Mouse (Mus musculus): ENCODE results near the gene Cdk5.

The Cdk5 gene

DNA sequence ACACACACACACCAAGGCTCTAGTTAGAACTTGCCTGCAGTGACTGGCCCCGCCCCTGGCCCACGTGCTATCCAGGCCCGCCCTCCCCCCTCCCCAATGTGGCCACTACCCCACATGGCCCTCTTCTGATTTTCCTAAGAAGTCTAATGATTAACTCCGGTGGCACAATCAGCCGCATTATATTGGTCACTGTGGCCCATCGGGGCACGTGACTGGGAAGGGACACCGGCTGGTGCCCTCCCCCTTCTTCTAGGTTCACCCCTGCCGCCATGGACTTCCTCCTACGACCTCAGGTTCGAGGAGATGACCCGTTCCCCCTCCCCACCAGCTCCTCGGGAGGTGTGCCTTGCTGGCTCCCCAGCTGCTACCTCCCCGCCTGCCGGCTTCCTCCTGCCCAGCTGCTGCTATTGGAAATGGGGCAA is 4.7 kb upstream of the Cdk5 start:
- peak; percentile 74 for DNase-seq (ENCODE audit: low read depth)

DNA sequence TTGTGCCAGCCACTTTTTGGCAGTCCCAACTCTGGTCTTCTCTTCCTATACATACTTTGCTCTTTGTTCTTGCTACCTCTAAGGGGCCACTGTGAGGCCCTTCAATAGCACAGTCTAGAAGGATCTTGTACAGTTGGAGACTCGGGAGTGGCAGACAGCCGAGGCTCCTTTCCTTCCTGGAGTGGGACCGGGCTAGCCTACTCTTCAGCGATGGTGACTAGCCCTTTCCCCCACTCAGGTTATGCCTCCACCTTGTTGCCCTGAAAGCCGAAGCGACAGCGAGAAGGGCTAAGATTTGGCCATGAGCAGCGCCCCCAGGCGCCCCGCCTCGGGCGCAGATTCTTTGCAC is 3.9 kb upstream of the Cdk5 start:
- no peak for DNase-seq (ENCODE audit: low read depth)

DNA sequence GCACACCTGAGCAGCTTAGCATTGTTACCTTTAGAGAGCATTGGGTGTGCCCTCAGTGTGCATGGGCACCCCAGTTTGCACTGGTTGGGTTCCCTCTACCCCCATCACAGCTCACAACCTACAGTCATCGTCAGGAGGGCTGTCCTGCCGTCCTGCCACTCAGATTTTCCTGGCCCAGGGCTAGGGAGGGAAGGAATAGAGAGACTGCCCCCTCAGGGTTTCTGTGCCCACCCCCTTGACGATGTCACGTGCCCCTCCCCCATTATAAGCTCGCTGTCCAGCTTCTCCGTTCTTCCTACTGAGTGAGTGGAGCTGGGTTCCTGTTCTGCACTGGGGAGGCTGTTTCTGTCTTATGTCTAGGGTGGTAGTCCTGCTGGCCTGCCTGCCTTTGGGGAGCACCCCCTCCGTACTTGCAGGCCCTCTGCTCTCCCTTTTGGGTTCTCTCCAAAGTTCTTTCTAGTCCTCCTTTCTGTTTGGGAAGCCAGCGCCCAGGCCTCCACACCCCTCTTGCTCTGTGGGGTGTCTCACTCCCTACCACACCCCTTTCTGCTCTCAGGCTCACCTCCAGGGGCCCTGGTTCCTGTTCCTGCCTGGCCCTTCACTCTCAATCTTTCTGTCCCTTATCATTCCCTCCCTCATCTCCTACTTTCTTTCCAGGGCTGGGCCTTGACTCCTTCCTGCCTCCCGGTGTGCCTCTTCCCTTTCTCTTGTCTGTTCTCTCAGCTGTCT is 3.4 kb upstream of the Cdk5 start:
- DNase-seq (ENCODE audit: low read depth), result peak; percentile 92

DNA sequence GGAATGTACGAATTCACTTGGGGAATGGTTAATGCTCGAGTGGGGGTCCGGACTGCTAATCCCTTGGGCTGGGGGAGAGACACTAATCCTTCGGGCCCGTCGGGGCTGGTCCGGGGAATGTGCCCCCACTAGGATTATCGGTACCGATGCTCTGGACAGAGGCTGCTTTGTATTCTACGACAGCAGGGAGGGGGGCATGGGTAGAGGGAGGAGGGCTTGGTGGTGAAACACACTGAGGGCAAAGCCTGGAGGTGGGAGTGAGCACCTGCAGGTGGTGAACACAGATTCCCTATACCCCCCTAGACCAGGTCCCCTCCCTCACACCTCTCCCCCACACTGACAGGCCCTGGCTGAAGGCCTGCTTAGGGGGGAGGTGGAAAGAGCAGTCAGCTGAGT is 2.7 kb upstream of the Cdk5 start:
- peak; percentile 72 for DNase-seq (ENCODE audit: low read depth)

DNA sequence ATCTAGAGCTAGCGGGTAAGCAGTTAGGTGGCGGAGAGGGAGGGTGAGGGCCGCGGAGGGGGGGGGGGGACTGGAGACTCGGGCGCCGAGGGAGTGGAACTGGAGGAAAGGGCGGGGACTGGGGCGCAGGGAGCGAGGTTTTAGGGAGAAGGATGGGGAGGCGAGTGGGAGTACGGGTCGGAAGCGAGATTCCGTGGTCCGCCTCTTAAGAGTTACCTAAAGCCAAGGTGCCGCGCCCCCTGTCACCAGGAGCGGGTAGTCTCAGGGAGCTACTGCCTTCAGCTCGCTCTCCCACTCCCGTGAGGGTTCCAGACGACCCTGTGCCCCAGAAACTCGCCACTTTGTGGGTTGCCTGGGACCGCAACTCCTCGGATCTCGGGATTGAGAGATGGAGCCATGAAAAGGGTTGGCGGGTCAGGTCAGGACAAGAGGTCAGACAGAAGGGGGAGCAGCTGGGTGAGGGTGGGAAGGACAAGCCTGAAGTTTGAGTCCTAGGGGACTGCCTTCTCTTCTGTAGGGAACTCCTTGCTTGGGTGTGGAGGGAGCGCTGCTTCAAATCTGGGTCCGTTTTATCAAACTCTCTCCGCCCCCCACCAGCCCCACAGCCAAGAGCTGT is 2.2 kb upstream of the Cdk5 start:
- peak; percentile 78 for DNase-seq (ENCODE audit: low read depth)

DNA sequence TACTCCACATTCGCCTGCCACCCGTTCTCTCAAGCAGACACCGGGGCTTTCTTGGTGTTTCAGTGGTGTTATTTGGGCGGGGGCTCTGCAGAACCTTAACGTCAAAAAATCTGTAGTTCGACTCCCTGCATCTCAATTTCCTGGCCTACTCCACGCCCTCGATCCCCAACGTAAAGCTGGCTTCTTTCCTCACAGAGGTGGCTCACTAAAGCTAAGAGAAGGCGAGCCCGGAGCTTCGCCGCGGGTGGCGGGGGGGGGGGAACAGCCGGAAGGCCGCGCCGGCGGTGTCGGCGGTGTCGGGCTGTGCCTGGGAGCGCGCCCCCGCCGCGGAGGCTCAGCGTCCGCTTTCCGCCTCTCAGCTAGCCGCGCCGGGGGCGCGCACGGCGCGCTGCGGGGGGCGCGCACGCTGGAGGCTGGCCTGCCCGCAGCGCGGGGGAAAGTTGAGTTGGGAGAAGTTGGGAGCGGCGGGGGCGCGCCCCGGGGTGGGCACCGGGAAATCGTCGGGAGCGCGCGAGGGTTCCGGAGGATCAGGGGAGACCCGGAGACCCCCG is 1.6 kb upstream of the Cdk5 start:
- peak; percentile 97 for DNase-seq (ENCODE audit: low read depth)

DNA sequence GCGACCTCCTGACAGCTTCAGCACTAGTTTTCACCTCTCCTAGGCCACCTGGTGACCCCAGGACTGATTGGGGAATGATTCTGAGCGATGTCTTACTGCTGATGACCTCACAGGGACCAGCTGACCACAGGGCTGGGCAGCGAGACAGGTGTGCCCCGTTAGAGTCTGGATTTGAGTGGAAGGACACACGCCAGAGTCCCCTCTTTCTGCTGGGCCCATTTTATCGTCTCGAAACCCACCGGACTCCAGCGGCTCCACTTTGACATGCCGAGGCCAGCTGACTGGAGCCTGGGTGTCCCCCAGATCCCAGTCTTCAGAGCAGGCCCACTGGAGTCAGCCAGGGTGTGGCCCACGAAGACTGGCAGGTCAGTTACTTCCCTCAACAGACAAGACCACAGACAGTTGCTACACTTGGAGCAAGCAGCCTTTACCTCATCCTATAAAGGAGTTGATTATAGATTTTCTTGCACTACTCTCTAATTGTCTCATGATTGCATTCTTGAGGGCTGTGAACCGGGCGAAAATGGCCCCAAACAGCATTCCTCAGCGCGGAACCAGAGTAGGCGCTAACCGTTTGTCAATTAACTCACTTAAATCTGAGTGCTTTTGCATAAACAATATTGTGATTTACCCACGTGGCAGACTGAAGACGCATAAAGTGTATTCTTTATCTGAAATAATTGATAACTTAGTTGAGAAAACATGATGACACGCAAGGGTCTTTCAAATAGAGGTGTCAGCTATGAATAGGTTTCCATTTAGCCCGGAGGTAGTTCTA is 863 bp upstream of the Cdk5 start:
- DNase-seq (ENCODE audit: low read depth), result no peak

DNA sequence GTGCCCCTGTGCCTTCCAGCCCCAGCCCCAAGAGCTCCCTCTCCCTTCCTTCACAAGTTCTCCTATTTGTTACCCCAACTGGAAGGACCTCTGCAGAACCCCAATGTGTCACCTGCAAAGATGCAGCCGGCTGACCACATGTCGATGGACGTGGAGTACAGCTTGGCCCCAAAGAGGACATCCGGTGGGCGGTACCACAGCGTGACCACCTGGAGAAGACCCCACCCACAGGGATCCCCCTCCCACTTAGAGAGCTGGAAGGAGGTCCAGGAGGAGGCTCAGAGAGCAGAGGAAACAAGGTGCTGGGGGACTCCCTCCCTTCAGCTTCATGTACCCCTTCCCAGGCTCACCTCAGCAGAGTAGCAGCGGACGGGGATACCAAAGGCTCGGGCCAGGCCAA is 2.9 kb downstream of the Cdk5 start:
- DNase-seq (ENCODE audit: low read depth), result no peak

DNA sequence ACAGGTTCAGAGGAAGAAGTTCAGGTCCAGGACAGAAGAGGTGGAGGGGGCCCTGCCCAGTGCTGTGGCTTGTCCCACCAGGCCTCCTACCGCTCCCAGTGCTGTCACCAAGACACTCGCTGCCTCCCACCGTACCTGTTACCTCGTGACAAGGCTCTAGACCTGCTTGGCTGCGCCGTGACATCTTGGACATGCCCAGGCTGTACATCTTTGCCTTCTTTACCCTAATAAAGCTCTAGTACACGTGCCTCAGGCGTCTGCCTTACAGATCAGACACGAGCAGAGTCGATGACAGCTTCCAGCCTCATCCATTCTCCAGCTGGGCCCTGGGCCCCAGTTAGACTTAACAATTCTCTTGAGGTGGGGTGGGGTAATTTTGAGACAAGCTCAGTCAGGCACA is 5.7 kb downstream of the Cdk5 start:
- DNase-seq (ENCODE audit: low read depth), result no peak

DNA sequence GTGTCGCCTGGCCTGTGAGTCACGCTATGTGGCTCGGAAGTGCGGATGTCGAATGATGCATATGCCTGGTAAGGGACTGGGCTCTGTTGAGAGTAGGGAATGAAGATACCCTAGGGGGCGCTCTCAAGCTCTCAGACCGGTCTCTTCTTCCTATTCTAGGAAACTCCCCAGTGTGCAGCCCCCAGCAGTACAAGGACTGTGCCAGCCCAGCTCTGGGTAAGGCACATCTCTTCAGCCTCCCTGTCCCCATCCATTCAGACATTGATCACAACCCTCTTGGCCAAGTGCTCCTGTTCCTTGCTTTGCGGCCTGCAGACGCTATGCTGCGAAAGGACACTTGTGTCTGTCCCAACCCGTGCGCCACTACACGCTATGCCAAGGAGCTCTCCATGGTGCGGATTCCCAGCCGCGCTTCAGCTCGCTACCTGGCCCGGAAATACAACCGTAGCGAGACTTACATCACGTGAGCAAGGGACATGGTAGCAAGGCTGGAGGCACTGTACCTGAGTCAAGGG is 7.1 kb downstream of the Cdk5 start:
- DNase-seq (ENCODE audit: low read depth), result peak; percentile 76

DNA sequence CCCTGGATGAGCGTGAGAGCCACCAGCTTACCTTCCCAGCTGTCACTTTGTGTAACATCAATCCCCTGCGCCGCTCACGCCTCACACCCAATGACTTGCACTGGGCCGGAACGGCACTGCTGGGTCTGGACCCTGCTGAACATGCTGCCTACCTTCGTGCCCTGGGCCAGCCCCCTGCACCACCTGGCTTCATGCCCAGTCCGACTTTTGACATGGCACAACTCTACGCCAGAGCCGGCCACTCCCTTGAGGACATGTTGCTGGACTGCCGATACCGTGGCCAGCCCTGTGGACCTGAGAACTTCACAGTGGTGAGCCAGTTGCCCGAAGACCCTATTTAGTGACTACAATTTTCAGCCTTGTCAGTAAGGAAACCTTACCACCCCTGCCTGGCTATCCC is 9.4 kb downstream of the Cdk5 start:
- no peak for DNase-seq (ENCODE audit: low read depth)

DNA sequence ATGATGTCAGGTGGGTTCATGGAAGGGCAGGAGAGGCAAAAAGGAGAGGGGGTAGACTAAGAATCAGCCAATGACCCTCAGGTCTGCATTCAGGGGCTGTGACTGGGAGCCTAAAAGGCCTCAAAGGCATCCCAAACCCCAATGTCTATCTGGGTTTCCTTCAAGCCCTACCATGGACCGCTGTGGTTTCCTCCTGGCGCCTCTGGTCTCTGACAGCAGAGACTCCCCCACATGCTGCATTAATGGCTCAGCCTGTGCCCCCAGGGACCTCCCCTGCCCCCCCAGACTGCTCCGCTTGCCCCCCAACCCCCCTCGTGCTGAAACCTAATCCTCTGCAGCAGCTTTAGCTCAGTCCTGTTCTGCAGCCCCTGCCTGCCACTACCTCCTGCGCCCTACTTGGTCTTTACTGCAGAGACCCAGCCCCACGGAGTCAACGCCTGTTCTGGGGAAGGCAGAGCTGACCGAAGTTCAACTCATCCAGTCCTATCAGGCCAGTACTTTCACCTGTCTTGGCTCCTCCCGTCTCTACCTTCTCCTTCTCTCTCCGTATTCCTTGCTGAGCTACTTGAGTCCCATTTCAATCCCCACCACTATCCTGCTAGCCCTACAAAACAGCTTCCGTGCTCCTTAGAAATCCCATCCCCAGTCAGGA is 10.2 kb downstream of the Cdk5 start, which contains the start of gene Asic3:
Gene Asic3 (plus strand): TSS at position 351 of the 652 bp plus-strand sequence.
- DNase-seq (ENCODE audit: low read depth), result peak; percentile 41

DNA sequence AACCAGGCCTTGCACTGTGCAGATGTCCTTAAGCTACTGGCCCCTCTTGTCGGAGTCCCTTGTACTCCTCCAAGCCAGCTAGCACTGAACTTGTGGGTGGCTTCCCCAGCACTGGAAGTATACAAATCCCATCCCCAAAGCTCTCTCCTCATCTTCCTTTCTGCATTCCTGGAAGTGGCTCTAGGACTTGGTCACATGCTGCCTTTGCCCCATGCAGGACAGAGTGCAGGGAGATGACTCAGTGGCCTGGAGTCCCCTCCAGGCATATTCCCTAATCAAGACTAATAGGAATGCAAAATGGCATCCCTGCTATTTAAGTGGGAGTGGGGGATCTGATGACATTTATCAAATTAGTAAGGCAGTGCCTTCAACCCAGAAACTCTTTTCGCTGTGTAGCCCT is 11.3 kb downstream of the Cdk5 start:
- peak; percentile 51 for DNase-seq (ENCODE audit: low read depth)

DNA sequence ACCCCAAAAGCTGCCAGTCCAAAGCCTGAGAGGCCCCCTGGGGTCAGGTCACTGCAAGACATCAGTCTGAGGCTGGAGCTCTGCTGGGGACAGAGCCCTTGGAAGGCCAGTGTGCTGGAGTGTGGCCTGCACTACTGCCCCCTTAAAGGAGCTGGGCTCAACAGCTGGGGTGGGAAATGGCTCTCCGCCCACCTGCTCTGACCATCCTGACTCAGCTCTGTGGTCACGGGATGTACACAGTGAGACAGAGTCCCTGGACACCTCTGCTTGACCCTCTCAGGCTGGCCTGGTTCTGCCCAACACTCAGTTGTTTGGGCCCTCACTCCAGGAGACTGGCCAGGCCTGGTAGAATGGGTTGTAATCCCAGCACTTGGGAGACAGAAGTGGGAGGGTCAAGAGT is 13.9 kb downstream of the Cdk5 start:
- peak; percentile 72 for DNase-seq (ENCODE audit: low read depth)

DNA sequence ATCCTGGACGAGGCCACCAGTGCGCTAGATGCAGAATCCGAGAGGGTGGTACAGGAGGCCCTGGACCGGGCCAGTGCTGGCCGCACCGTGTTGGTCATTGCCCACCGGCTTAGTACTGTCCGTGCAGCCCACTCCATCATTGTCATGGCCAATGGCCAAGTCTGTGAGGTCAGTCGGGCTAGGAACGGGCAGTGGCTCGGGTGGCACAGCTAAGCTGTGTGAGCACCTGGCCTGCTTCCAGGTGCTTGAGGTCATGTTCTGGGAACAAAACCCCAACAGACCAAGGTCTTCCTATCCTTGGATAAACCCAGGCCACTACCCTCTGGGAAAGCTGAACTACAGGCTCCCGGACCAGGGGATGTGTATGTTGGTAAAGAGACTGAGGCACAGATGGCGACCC is 14.7 kb downstream of the Cdk5 start:
- no peak for DNase-seq (ENCODE audit: low read depth)

DNA sequence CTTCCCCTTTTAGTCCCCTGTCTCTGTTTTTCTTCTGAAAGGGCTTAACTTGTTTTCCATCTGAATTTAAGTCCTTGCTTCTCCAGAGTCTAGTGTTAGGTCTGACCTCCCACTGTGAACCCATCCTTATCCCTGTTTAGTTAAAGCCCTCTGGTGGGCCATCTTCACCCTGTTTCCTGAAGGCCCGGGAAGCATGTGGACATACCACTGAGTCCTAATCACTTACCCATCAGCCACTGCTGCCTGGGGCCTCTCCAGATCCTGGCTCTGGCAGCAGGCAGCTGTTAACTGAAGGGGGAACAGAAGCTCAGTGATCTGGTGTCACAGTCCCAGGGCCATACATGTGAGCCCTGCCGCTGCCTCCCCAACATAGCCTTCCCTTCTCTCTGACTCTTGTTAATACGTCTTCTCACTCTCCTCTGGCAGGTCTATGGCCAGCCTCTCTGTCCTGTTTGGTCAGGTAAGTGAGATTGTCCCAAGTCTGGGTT is 17.9 kb downstream of the Cdk5 start:
- DNase-seq (ENCODE audit: low read depth), result no peak

DNA sequence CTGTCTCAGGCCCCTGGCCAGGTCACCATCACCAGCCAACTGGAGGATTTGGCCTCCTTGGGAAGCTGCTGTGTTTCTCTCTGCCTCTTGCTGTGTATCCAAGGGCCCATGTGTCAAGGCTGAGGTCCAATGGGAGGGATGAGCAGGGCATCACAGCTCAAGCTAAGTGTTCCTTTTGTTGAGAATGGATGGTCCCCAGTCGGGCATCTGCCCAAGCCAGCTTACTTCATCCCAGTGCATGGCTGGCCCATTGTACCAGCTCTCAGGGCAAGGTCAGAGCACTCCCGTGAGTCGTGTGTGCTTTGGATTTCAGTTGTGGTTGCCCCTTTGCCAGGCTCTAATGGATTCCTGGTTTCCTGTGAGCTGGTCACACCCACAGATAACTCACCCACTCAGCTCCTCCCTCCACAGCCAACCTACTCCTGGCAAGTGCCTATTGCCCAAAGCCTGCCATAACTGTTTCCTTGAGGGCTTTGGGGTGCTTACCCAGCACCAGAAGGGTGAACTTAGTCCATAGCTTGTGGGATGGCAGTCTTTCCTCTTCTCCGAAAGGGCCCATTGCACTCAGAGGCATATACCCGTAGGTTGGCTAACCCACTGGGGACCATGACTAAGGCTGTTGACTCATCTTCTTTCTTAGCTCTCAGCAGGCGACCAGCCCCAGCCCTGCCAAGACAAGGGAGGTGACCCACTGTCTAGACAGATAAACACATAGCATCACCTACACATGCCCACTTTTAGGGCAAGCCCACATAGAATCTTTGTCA is 18.6 kb downstream of the Cdk5 start:
- DNase-seq (ENCODE audit: low read depth), result peak; percentile 79

DNA sequence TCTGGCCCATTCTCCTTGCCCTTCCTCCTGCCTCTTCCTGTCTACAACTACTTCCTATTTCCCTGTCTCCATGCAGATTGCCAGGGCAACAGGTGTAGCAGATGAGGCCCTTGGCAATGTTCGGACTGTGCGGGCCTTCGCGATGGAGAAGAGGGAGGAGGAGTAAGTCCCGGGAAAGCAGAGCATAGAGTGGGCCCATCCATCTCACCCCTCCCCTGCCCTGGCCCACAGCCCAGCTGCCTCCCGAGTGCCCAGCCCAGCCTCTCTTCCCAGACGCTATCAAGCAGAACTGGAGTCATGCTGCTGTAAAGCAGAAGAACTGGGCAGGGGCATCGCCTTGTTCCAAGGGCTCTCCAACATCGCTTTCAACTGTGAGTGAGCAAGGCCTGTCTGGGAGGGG is 21.4 kb downstream of the Cdk5 start:
- DNase-seq (ENCODE audit: low read depth), result no peak

DNA sequence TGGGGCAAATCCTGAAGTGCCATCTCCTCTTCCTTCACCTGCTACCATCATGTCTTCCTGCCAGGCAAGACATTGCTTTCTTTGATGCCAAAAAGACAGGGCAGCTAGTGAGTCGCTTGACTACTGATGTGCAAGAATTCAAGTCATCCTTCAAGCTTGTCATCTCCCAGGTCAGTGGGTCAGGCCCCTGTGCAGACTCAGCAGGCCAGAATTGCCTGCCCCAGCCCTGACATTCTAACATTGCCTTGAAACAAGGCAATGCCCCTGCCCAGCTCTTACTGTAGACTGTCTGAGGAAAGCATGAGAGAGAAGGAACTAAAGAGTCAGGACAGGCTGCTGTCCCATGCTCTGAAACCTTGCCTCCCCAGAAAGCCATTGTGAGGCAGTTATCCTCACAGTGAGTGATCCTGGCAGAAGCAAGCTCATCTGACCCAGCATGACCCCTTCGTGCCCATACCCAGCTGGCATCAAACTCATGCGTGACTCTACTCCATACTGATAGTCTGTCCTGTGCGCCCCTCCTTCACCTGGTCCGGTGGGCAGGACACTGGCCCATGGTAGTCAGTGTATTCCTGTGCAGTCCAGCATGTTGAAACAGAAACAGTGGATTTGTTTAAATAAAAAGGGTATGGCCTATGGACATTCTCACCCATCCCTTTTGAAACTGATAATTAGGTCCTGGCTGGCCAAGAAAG is 22.3 kb downstream of the Cdk5 start:
- no peak for DNase-seq (ENCODE audit: low read depth)

DNA sequence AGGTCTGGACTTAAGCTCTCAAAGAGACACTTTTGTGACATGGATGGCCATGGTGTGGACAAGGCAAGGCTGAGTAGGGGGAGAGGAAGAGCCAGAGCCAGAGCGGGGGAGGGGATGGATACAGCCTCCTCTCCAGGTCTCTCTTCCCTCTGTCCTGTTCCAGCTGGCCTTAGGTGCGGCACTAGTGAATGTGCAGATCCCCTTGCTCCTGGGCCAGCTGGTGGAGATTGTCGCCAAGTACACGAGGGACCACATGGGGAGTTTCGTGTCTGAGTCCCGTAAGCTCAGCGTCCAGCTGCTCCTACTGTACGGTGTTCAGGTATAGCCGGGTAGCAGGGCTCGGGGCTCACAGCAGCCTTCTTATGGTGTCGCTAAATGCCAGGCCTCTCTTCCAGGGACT is 23.0 kb downstream of the Cdk5 start:
- no peak for DNase-seq (ENCODE audit: low read depth)

DNA sequence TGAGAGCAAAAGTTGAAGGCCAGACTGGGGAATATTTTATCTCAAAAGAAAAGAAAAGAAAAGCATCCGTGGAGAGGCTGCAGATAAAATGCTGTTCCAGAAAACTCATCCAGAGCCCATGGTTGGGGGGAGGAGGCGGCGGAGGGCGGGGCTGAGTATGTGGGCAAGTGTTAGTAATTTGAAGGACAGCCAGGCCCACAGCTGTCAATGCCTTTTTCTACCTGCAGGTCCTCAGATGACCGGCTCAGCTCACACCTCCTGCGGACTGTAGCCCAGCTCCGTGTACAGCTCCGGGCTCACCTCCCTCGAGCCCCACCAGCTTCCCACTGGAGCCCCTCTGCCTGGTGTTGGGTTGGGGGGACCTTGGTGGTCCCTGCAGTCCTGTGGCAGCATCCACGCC is 23.6 kb downstream of the Cdk5 start:
- no peak for DNase-seq (ENCODE audit: low read depth)

Data from NIH3T3 (cell line).